Mouse (Mus musculus): ENCODE data around the gene Baiap2l1. TPM values are rescaled to one million over a fixed set of nuclear protein-coding genes. Genes with fewer than 3 reads are reported as not detected.

Gene Baiap2l1
- polyA plus RNA-seq, 1 experiment from 2014 or later: 14.8 TPM

- H3K4me2 ChIP-seq (replicated peaks; ENCODE audit: low read depth, low read length): peak overlapping the region; percentile 68
- peak; percentile 58; the same call in 1 of the 2 replicates for ATAC-seq (ENCODE audit: low FRiP score, low TSS enrichment)
- H3K9me3 ChIP-seq (ENCODE audit: low read length): no peaks in the 10 kb centered on the region
- peak overlapping the region; percentile 91 for H3K4me3 ChIP-seq (ENCODE audit: low read length)
- WGBS: under 1% methylated on average over 40 of the region's 40 CpGs
- H3K27me3 ChIP-seq (ENCODE audit: insufficient read depth, low read length): no peaks in the 10 kb centered on the region
- H3K36me3 ChIP-seq (ENCODE audit: insufficient read depth, low read length): peaks cover 12% of the 10 kb centered on the region; the same call in 1 of the 2 replicates
- H3K27ac ChIP-seq (ENCODE audit: low read length): peak overlapping the region; percentile 95
- peak overlapping the region; percentile 97 for H3K9ac ChIP-seq (replicated peaks; ENCODE audit: low read length)
- H3K4me1 ChIP-seq (ENCODE audit: insufficient read depth, low read length): peaks cover 52% of the 10 kb centered on the region
Measured at GRCm38 (mm10) chr5:144255632-144256540, 102.0 kb downstream of the Baiap2l1 start.

GRCm38 (mm10) chr5:144254811-144255631 is 102.9 kb downstream of the Baiap2l1 start:
- Histone ChIP-seq H3K27me3 (ENCODE audit: insufficient read depth, low read length) (no peaks in the 10 kb centered on the region), H3K4me2 (replicated peaks; ENCODE audit: low read depth, low read length) (peak overlapping the region; percentile 68), H3K4me1 (ENCODE audit: insufficient read depth, low read length) (peaks cover 49% of the 10 kb centered on the region), H3K27ac (ENCODE audit: low read length) (peak overlapping the region; percentile 95), H3K4me3 (ENCODE audit: low read length) (peak overlapping the region; percentile 91), H3K9me3 (ENCODE audit: low read length) (peaks cover 3% of the 10 kb centered on the region; the same call in 1 of the 2 replicates), H3K9ac (replicated peaks; ENCODE audit: low read length) (peak overlapping the region; percentile 97), H3K36me3 (ENCODE audit: insufficient read depth, low read length) (peaks cover 6% of the 10 kb centered on the region; the same call in 1 of the 2 replicates)
- under 1% methylated on average over 66 of the region's 84 CpGs for WGBS
- ATAC-seq (ENCODE audit: low FRiP score, low TSS enrichment): peak; percentile 78

GRCm38 (mm10) chr5:144254122-144254810 is 103.6 kb downstream of the Baiap2l1 start:
- 0 out of 2 replicates have a peak overlapping the region, but pooled peaks have one; percentile 47 for H3K9ac ChIP-seq (replicated peaks; ENCODE audit: low read length)
- ATAC-seq (ENCODE audit: low FRiP score, low TSS enrichment): peak; percentile 52
- peak overlapping the region; percentile 68 for H3K4me2 ChIP-seq (replicated peaks; ENCODE audit: low read depth, low read length)
- no peaks in the 10 kb centered on the region for H3K27me3 ChIP-seq (ENCODE audit: insufficient read depth, low read length)
- H3K4me3 ChIP-seq (ENCODE audit: low read length): peak overlapping the region; percentile 91
- peak overlapping the region; percentile 78 for H3K27ac ChIP-seq (ENCODE audit: low read length)
- H3K36me3 ChIP-seq (ENCODE audit: insufficient read depth, low read length): peaks cover 4% of the 10 kb centered on the region; the same call in 1 of the 2 replicates
- peaks cover 42% of the 10 kb centered on the region for H3K4me1 ChIP-seq (ENCODE audit: insufficient read depth, low read length)
- 44% methylated on average over 16 of the region's 16 CpGs for WGBS
- H3K9me3 ChIP-seq (ENCODE audit: low read length): peaks cover 6% of the 10 kb centered on the region; the same call in 1 of the 2 replicates

GRCm38 (mm10) chr5:144253212-144253611 is 104.7 kb downstream of the Baiap2l1 start:
- Histone ChIP-seq H3K9ac (replicated peaks; ENCODE audit: low read length) (no peak overlapping the region), H3K9me3 (ENCODE audit: low read length) (peaks cover 6% of the 10 kb centered on the region; the same call in 1 of the 2 replicates), H3K27ac (ENCODE audit: low read length) (no peak overlapping the region), H3K4me3 (ENCODE audit: low read length) (no peak overlapping the region), H3K4me1 (ENCODE audit: insufficient read depth, low read length) (peaks cover 33% of the 10 kb centered on the region), H3K36me3 (ENCODE audit: insufficient read depth, low read length) (0 out of 2 replicates have a peak, but pooled peaks cover 3% of the 10 kb centered on the region), H3K27me3 (ENCODE audit: insufficient read depth, low read length) (no peaks in the 10 kb centered on the region), H3K4me2 (replicated peaks; ENCODE audit: low read depth, low read length) (no peak overlapping the region)
- WGBS: 59% methylated on average over 4 of the region's 4 CpGs
- no peak for ATAC-seq (ENCODE audit: low FRiP score, low TSS enrichment)

GRCm38 (mm10) chr5:144251876-144252577 is 105.9 kb downstream of the Baiap2l1 start:
- Histone ChIP-seq H3K36me3 (ENCODE audit: insufficient read depth, low read length) (0 out of 2 replicates have a peak, but pooled peaks cover 3% of the 10 kb centered on the region), H3K4me1 (ENCODE audit: insufficient read depth, low read length) (peaks cover 23% of the 10 kb centered on the region), H3K9me3 (ENCODE audit: low read length) (peaks cover 6% of the 10 kb centered on the region; the same call in 1 of the 2 replicates), H3K9ac (replicated peaks; ENCODE audit: low read length) (no peak overlapping the region), H3K27me3 (ENCODE audit: insufficient read depth, low read length) (no peaks in the 10 kb centered on the region), H3K27ac (ENCODE audit: low read length) (no peak overlapping the region), H3K4me3 (ENCODE audit: low read length) (no peak overlapping the region), H3K4me2 (replicated peaks; ENCODE audit: low read depth, low read length) (no peak overlapping the region)
- 76% methylated on average over 13 of the region's 13 CpGs for WGBS
- no peak for ATAC-seq (ENCODE audit: low FRiP score, low TSS enrichment)

GRCm38 (mm10) chr5:144249871-144250270 is 108.0 kb downstream of the Baiap2l1 start:
- no peak for ATAC-seq (ENCODE audit: low FRiP score, low TSS enrichment)
- Histone ChIP-seq H3K4me3 (ENCODE audit: low read length) (no peak overlapping the region), H3K9me3 (ENCODE audit: low read length) (peaks cover 6% of the 10 kb centered on the region; the same call in 1 of the 2 replicates), H3K4me2 (replicated peaks; ENCODE audit: low read depth, low read length) (no peak overlapping the region), H3K4me1 (ENCODE audit: insufficient read depth, low read length) (peaks cover 23% of the 10 kb centered on the region), H3K9ac (replicated peaks; ENCODE audit: low read length) (no peak overlapping the region), H3K27ac (ENCODE audit: low read length) (no peak overlapping the region), H3K36me3 (ENCODE audit: insufficient read depth, low read length) (0 out of 2 replicates have a peak, but pooled peaks cover 3% of the 10 kb centered on the region), H3K27me3 (ENCODE audit: insufficient read depth, low read length) (no peaks in the 10 kb centered on the region)
- WGBS: 78% methylated on average over 3 of the region's 3 CpGs

GRCm38 (mm10) chr5:144247906-144248585 is 109.9 kb downstream of the Baiap2l1 start:
- no peak for ATAC-seq (ENCODE audit: low FRiP score, low TSS enrichment)
- no peak overlapping the region for H3K9ac ChIP-seq (replicated peaks; ENCODE audit: low read length)
- H3K27ac ChIP-seq (ENCODE audit: low read length): no peak overlapping the region
- H3K4me2 ChIP-seq (replicated peaks; ENCODE audit: low read depth, low read length): no peak overlapping the region
- H3K4me3 ChIP-seq (ENCODE audit: low read length): no peak overlapping the region
- WGBS: 62% methylated on average over 10 of the region's 10 CpGs
- 0 out of 2 replicates have a peak, but pooled peaks cover 3% of the 10 kb centered on the region for H3K36me3 ChIP-seq (ENCODE audit: insufficient read depth, low read length)
- peaks cover 16% of the 10 kb centered on the region for H3K4me1 ChIP-seq (ENCODE audit: insufficient read depth, low read length)
- H3K27me3 ChIP-seq (ENCODE audit: insufficient read depth, low read length): no peaks in the 10 kb centered on the region
- peaks cover 6% of the 10 kb centered on the region; the same call in 1 of the 2 replicates for H3K9me3 ChIP-seq (ENCODE audit: low read length)

- Histone ChIP-seq H3K4me1 (ENCODE audit: insufficient read depth, low read length) (peaks cover 16% of the 10 kb centered on the region), H3K9me3 (ENCODE audit: low read length) (peaks cover 6% of the 10 kb centered on the region; the same call in 1 of the 2 replicates), H3K36me3 (ENCODE audit: insufficient read depth, low read length) (0 out of 2 replicates have a peak, but pooled peaks cover 3% of the 10 kb centered on the region), H3K9ac (replicated peaks; ENCODE audit: low read length) (no peak overlapping the region), H3K27me3 (ENCODE audit: insufficient read depth, low read length) (no peaks in the 10 kb centered on the region), H3K27ac (ENCODE audit: low read length) (no peak overlapping the region), H3K4me2 (replicated peaks; ENCODE audit: low read depth, low read length) (no peak overlapping the region), H3K4me3 (ENCODE audit: low read length) (no peak overlapping the region)
- ATAC-seq (ENCODE audit: low FRiP score, low TSS enrichment): no peak
- 62% methylated on average over 10 of the region's 10 CpGs for WGBS
Measured at GRCm38 (mm10) chr5:144247307-144247706, 110.6 kb downstream of the Baiap2l1 start.
